Mouse (Mus musculus): ENCODE measurements at regions not wholly inside any gene's neighbourhood (a gene's known extent, or its start where the extent isn't known, plus 50 kb on each side); places are given as distances from the start of the nearest gene placed in this dataset.

- no peak for DNase-seq
Observed at GRCm38 (mm10) chr3:60928910-60929309, 73.7 kb upstream of the P2ry1 start.

GRCm38 (mm10) chr3:60934492-60934891 is 68.1 kb upstream of the P2ry1 start:
- DNase-seq = no peak

- no peak for DNase-seq
Observed at GRCm38 (mm10) chr3:60941451-60941850, 61.1 kb upstream of the P2ry1 start.

GRCm38 (mm10) chr3:60948897-60949296 is 53.7 kb upstream of the P2ry1 start:
- DNase-seq = no peak
